Mouse (Mus musculus) MEL (cell line): ENCODE measurements at regions not wholly inside any gene's neighbourhood (a gene's known extent, or its start where the extent isn't known, plus 50 kb on each side); places are given as distances from the start of the nearest gene placed in this dataset.

Experiments used
- CHD2 ChIP-seq: IDR thresholded peaks from 2 replicates; pipeline ENCODE4 v1.6.1; 2011; ENCODE audit warnings: low read length, improper control_type of control experiment
- CTCF ChIP-seq, 3 experiments: IDR thresholded peaks in 2 of 3; conservative IDR thresholded peaks in 1 of 3; 2 replicates each; pipeline ENCODE4 v1.5.1; 2011 to 2012; ENCODE audit warnings: low read length in 3 of 3, low read depth in 2 of 3, mild to moderate bottlenecking in 2 of 3, improper control_type of control experiment in 1 of 3, inconsistent platforms in 1 of 3, mixed read lengths in 1 of 3, moderate library complexity in 1 of 3; ENCODE audit not compliant: control insufficient read depth in 1 of 3, insufficient read depth in 1 of 3, poor library complexity in 1 of 3, severe bottlenecking in 1 of 3
- ELF1 ChIP-seq: IDR thresholded peaks from 2 replicates; pipeline ENCODE4 v1.6.1; 2014; ENCODE audit warnings: low read depth, mild to moderate bottlenecking, inconsistent platforms, low read length, improper control_type of control experiment, moderate library complexity
- EP300 ChIP-seq, 2 experiments: IDR thresholded peaks; 2 replicates each; pipeline ENCODE4 v1.6.1; 2011; ENCODE audit warnings: improper control_type of control experiment in 2 of 2, low read length in 2 of 2, low read depth in 1 of 2, mild to moderate bottlenecking in 1 of 2
- GATA1 ChIP-seq: IDR thresholded peaks from 2 replicates; pipeline ENCODE4 v1.6.1; 2011; ENCODE audit warnings: low read depth, low read length, improper control_type of control experiment
- KAT2A ChIP-seq: conservative IDR thresholded peaks from 2 replicates; pipeline ENCODE4 v1.6.1; 2012; ENCODE audit warnings: low read depth, low read length, improper control_type of control experiment, inconsistent platforms
- MAZ ChIP-seq: IDR thresholded peaks from 2 replicates; pipeline ENCODE4 v1.6.1; 2012; ENCODE audit warnings: low read depth, mild to moderate bottlenecking, inconsistent platforms, low read length, improper control_type of control experiment
- POLR2A ChIP-seq, 2 experiments: IDR thresholded peaks; 2 replicates each; pipeline ENCODE4 v1.6.1; 2011 to 2012; ENCODE audit warnings: low read length in 2 of 2, mild to moderate bottlenecking in 2 of 2, control low read depth in 1 of 2, improper control_type of control experiment in 1 of 2, low read depth in 1 of 2, moderate library complexity in 1 of 2; ENCODE audit not compliant: control insufficient read depth in 1 of 2, insufficient read depth in 1 of 2, poor library complexity in 1 of 2
- POLR2AphosphoS2 ChIP-seq: IDR thresholded peaks from 2 replicates; pipeline ENCODE4 v1.6.1; 2011; ENCODE audit warnings: low read length, improper control_type of control experiment
- TAL1 ChIP-seq: IDR thresholded peaks from 2 replicates; pipeline ENCODE4 v1.6.1; 2012; ENCODE audit warnings: mild to moderate bottlenecking, inconsistent platforms, low read length, moderate library complexity, mixed read lengths
- USF1 ChIP-seq: IDR thresholded peaks from 2 replicates; pipeline ENCODE4 v1.6.1; 2014; ENCODE audit warnings: low read depth, mild to moderate bottlenecking, inconsistent platforms, low read length, improper control_type of control experiment, moderate library complexity
- USF2 ChIP-seq, 2 experiments: IDR thresholded peaks; 2 replicates each; pipeline ENCODE4 v1.6.1; 2011 to 2012; ENCODE audit warnings: improper control_type of control experiment in 2 of 2, low read length in 2 of 2, borderline replicate concordance in 1 of 2, inconsistent platforms in 1 of 2, low read depth in 1 of 2, mild to moderate bottlenecking in 1 of 2; ENCODE audit not compliant: insufficient read depth in 1 of 2
- ZKSCAN1 ChIP-seq: IDR thresholded peaks from 2 replicates; pipeline ENCODE4 v1.6.1; 2012; ENCODE audit warnings: low read depth, mild to moderate bottlenecking, inconsistent platforms, low read length, improper control_type of control experiment, moderate library complexity
- ZMIZ1 ChIP-seq: IDR thresholded peaks from 2 replicates; pipeline ENCODE4 v1.6.1; 2012; ENCODE audit warnings: low read depth, mild to moderate bottlenecking, inconsistent platforms, low read length, improper control_type of control experiment, moderate library complexity

DNA sequence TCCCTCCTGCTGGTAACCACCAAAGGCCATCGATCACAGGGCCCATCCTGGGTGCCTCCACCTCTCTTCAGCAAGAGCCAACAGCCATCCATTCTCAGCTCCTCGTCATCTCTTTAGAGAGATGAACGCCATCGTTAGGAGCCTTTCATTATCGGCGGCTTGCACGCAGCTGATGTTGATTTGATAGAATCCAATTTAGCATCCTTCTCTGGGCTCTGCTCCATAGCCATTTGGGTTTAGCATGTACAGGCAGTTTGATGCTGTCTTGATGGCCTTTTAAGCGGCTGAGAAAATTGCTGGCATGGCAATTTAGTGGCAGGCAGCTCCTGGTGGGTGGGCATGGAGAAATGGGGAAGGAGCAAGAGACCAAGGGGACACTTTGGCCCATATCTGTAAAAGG, 115.5 kb upstream of the Plxna4 start:
- TF ChIP-seq ZKSCAN1 (no peak), CTCF (IDR thresholded peaks at IDR 0.05 in 2 of 3, conservative IDR thresholded peaks at IDR 0.05 in 1 of 3; ENCODE audit: control insufficient read depth in 1 of 3, insufficient read depth in 1 of 3, low read depth in 2 of 3, low read length in 3 of 3, poor library complexity in 1 of 3, severe bottlenecking in 1 of 3) (no peak), USF2 (IDR thresholded peaks at IDR 0.05; ENCODE audit: borderline replicate concordance in 1 of 2, insufficient read depth in 1 of 2, low read depth in 1 of 2, low read length in 2 of 2) (no peak), ZMIZ1 (no peak), POLR2AphosphoS2 (no peak), GATA1 (no peak), EP300 (IDR thresholded peaks at IDR 0.05; ENCODE audit: low read depth in 1 of 2, low read length in 2 of 2) (no peak), ELF1 (no peak), POLR2A (IDR thresholded peaks at IDR 0.05; ENCODE audit: control insufficient read depth in 1 of 2, insufficient read depth in 1 of 2, low read depth in 1 of 2, low read length in 2 of 2, poor library complexity in 1 of 2) (no peak), MAZ (no peak), KAT2A (no peak), TAL1 (no peak), CHD2 (no peak), USF1 (no peak)
